Mouse (Mus musculus) T-helper 1 cell (primary cell): Measurements from ENCODE around the gene Gtpbp10.

Experiments
- in situ Hi-C: fragments of 300-600 bp; cut with MboI, MseI; formaldehyde crosslinking; loops from one replicate; pipeline ENCODE4 v1.15.1; 2025; ENCODE audit warnings: high pct_unique_total_duplicates

The Gtpbp10 gene

GRCm38 (mm10) chr5:5559079-5559740 is at the start of gene Gtpbp10:
Gene Gtpbp10, minus strand, starts transcription at chr5:5559538.
- in situ Hi-C loops = loop anchor here (5.0 kb wide), 1 partner anchor 47 kb away; the partner anchor contains the start of gene Cldn12

- in situ Hi-C loops = no loop called here
Observed at GRCm38 (mm10) chr5:5587686-5588085, 28.3 kb upstream of the Gtpbp10 start.

- in situ Hi-C loops = no loop called here
Observed at GRCm38 (mm10) chr5:5573749-5574317, 14.5 kb upstream of the Gtpbp10 start, which contains the start of gene Gm8773. Gene Gm8773, plus strand, starts transcription at chr5:5573799.

GRCm38 (mm10) chr5:5562435-5562834 is 3.1 kb upstream of the Gtpbp10 start:
- in situ Hi-C loops = no loop called here

GRCm38 (mm10) chr5:5561041-5561706 is 1.8 kb upstream of the Gtpbp10 start:
- in situ Hi-C loops = no loop called here

- in situ Hi-C loops = loop anchor here (5.0 kb wide), 1 partner anchor 47 kb away; the partner anchor contains the start of gene Cldn12
Observed at GRCm38 (mm10) chr5:5559798-5560197, 460 bp upstream of the Gtpbp10 start.

GRCm38 (mm10) chr5:5551110-5551509 is 8.2 kb downstream of the Gtpbp10 start:
- in situ Hi-C loops = no loop called here

GRCm38 (mm10) chr5:5540385-5540784 is 19.0 kb downstream of the Gtpbp10 start:
- in situ Hi-C loops = no loop called here

GRCm38 (mm10) chr5:5539771-5540170 is 19.6 kb downstream of the Gtpbp10 start:
- in situ Hi-C loops = no loop called here

- in situ Hi-C loops = no loop called here
Observed at GRCm38 (mm10) chr5:5536131-5536530, 23.2 kb downstream of the Gtpbp10 start.

GRCm38 (mm10) chr5:5533656-5534420 is 25.5 kb downstream of the Gtpbp10 start:
- in situ Hi-C loops = no loop called here

GRCm38 (mm10) chr5:5515411-5515810 is 43.9 kb downstream of the Gtpbp10 start:
- in situ Hi-C loops = no loop called here

- in situ Hi-C loops = loop anchor here (5.0 kb wide), 1 partner anchor 43 kb away; the partner anchor contains the start of gene Gtpbp10
Observed at GRCm38 (mm10) chr5:5514196-5515076, 44.9 kb downstream of the Gtpbp10 start, which contains the start of gene Cldn12. Gene Cldn12, minus strand, starts transcription at chr5:5514958.

GRCm38 (mm10) chr5:5511401-5511800 is 47.9 kb downstream of the Gtpbp10 start:
- in situ Hi-C loops = loop anchor here (5.0 kb wide), 1 partner anchor 46 kb away; the partner anchor contains the start of gene Gtpbp10

GRCm38 (mm10) chr5:5510989-5511388 is 48.3 kb downstream of the Gtpbp10 start:
- in situ Hi-C loops = loop anchor here (5.0 kb wide), 1 partner anchor 46 kb away; the partner anchor contains the start of gene Gtpbp10

- in situ Hi-C loops = loop anchor here (5.0 kb wide), 1 partner anchor 47 kb away; the partner anchor contains the start of gene Gtpbp10
Observed at GRCm38 (mm10) chr5:5510304-5510887, 48.9 kb downstream of the Gtpbp10 start.

- in situ Hi-C loops = no loop called here
Observed at GRCm38 (mm10) chr5:5508231-5508630, 51.1 kb downstream of the Gtpbp10 start.

GRCm38 (mm10) chr5:5507701-5508225 is 51.6 kb downstream of the Gtpbp10 start:
- in situ Hi-C loops = no loop called here

- in situ Hi-C loops = no loop called here
Observed at GRCm38 (mm10) chr5:5504456-5504855, 54.9 kb downstream of the Gtpbp10 start.

- in situ Hi-C loops = no loop called here
Observed at GRCm38 (mm10) chr5:5503381-5503780, 56.0 kb downstream of the Gtpbp10 start.
